ENCODE assay signal across 25 mouse cellular contexts in the genomic region with DNA sequence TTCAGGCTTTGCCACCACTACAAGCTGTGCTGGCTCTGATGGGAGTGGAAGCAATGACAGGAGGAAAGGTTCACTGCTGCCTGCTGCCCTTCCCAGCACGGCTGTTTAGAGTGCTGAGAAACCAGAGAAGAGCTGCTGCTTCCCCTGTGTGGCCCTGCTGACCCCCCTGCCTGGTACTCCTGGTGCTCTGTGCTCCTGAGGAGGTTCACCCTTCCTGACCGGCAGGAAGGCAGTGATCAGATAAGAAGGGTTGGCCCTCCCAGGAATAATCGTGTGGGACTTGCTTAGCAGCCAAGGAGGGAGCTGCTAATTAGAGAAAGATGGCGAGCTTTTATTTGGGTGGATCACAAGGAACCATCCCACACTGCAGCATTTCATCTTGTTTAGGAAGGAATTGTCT. TPM values are rescaled to one million over a fixed set of nuclear protein-coding genes. Genes with fewer than 3 reads are reported as not detected.
A peak's percentile ranks its signal among the peaks of the same experiment; 100 is the strongest.
DNase-seq lines count a peak whose midpoint lies in the region; ATAC-seq and TF ChIP-seq lines count a peak whose summit lies in the region.
"Had no signal": no experiment of that assay in that cellular context is flagged by ENCODE, and none has a peak within 500 bp of the region (broad histone marks: within the 10 kb centered on the region; RNA-seq: fewer than 3 reads in every experiment).

No protein-coding gene starts in this region.

- 40% methylated on average over 4 of the region's 4 CpGs for WGBS in forebrain, postnatal 0 days

- H3K4me3 ChIP-seq in megakaryocyte, embryonic 14.5 days (replicated peaks): peak overlapping the region; percentile 71
- no peak overlapping the region for H3K4me3 ChIP-seq in forebrain, postnatal 0 days (ENCODE audit: low read depth, low read length)
- H3K4me3 ChIP-seq: embryonic facial prominence, embryonic 12.5 days; erythroblast, embryonic 14.5 days; forebrain, embryonic 13.5 days; heart, embryonic 10.5 days; hindbrain, embryonic 12.5 days; midbrain, embryonic 10.5 days had no signal

- no peaks in the 10 kb centered on the region; the same call in 1 of the 2 replicates for H3K9me3 ChIP-seq in megakaryocyte, embryonic 14.5 days
- no peaks in the 10 kb centered on the region for H3K9me3 ChIP-seq in forebrain, postnatal 0 days (ENCODE audit: low read length)
- H3K9me3 ChIP-seq: embryonic facial prominence, embryonic 12.5 days; forebrain, embryonic 13.5 days; G1E; heart, embryonic 10.5 days; hindbrain, embryonic 12.5 days; midbrain, embryonic 10.5 days had no signal

- no peak overlapping the region for H3K27ac ChIP-seq in forebrain, postnatal 0 days (ENCODE audit: low read depth, low read length)
- H3K27ac ChIP-seq: embryonic facial prominence, embryonic 12.5 days; forebrain, embryonic 13.5 days; heart, embryonic 10.5 days; hindbrain, embryonic 12.5 days; kidney, postnatal 0 days; midbrain, embryonic 10.5 days had no signal

- intact Hi-C loops in heart, postnatal 10 days (cut with DNase I): no loop called here

- TF ChIP-seq CTCF in forebrain, postnatal 0 days (IDR thresholded peaks at IDR 0.05; ENCODE audit: low read depth): no peak

- no peak for ATAC-seq in cerebellum, adult (ENCODE audit: insufficient number of reproducible peaks, low FRiP score, low TSS enrichment)
- ATAC-seq in megakaryocyte, adult 5-6 weeks (ENCODE audit: poor library complexity, severe bottlenecking): no peak
- no peak for ATAC-seq in forebrain, postnatal 0 days
- ATAC-seq: forebrain, embryonic 13.5 days had no signal

- peak; percentile 35 to 38 for DNase-seq in cerebellum, postnatal 25 days
- peak; percentile 25 for DNase-seq in heart, postnatal 4 days
- no peak for DNase-seq in heart, postnatal 10 days
- no peak for DNase-seq in urinary bladder, postnatal 4 days (ENCODE audit: low spot score in 2 of 2)
- DNase-seq in forebrain, postnatal 0 days: no peak
- DNase-seq: cerebellum, adult 9-11 months; gastrocnemius, postnatal 14 days; layer of hippocampus, adult 9-11 months; lung, adult 18-20 months; lung, postnatal 36 days; right cerebral cortex, postnatal 14 days; spleen, adult 18-20 months; thymus, postnatal 4 days had no signal

- H3K36me3 ChIP-seq in megakaryocyte, embryonic 14.5 days (replicated peaks; ENCODE audit: low read length): no peaks in the 10 kb centered on the region
- no peaks in the 10 kb centered on the region for H3K36me3 ChIP-seq in forebrain, postnatal 0 days (ENCODE audit: insufficient read depth)
- H3K36me3 ChIP-seq: embryonic facial prominence, embryonic 12.5 days; G1E; heart, embryonic 10.5 days; hindbrain, embryonic 12.5 days; midbrain, embryonic 10.5 days had no signal

- H3K27me3 ChIP-seq in megakaryocyte, embryonic 14.5 days (replicated peaks): peaks cover 2% of the 10 kb centered on the region
- no peaks in the 10 kb centered on the region for H3K27me3 ChIP-seq in forebrain, postnatal 0 days (ENCODE audit: insufficient read depth, low read length)
- H3K27me3 ChIP-seq: embryonic facial prominence, embryonic 12.5 days; forebrain, embryonic 13.5 days; hindbrain, embryonic 12.5 days had no signal

- H3K4me1 ChIP-seq in megakaryocyte, embryonic 14.5 days: peaks cover 33% of the 10 kb centered on the region
- H3K4me1 ChIP-seq in forebrain, postnatal 0 days (ENCODE audit: insufficient read depth): no peaks in the 10 kb centered on the region
- H3K4me1 ChIP-seq: forebrain, embryonic 13.5 days; hindbrain, embryonic 12.5 days had no signal

- H3K4me2 ChIP-seq in forebrain, postnatal 0 days (ENCODE audit: low read depth): no peak overlapping the region
- H3K4me2 ChIP-seq: embryonic facial prominence, embryonic 12.5 days; forebrain, embryonic 13.5 days; hindbrain, embryonic 12.5 days; liver, embryonic 11.5 days had no signal

- H3K9ac ChIP-seq in forebrain, postnatal 0 days: no peak overlapping the region
- H3K9ac ChIP-seq: embryonic facial prominence, embryonic 12.5 days; forebrain, embryonic 13.5 days; hindbrain, embryonic 12.5 days had no signal

RNA-seq across cellular contexts. Expression of a gene that starts 15.8 kb away (rescaled TPM):
- total RNA-seq in heart, postnatal 4 days (2021): 10 to 100 TPM; 29.5 TPM
- total RNA-seq in heart, postnatal 10 days (2021): 10 to 100 TPM; 22.7 to 24.6 TPM
- 2.2 and 4.4 TPM in 2 replicates for polyA plus RNA-seq in megakaryocyte, embryonic 14.5 days (2012; ENCODE audit: insufficient read depth, low replicate concordance)
- 40.4 and 44.3 TPM in 2 replicates for total RNA-seq in megakaryocyte, adult 5-6 weeks (2015)
- total RNA-seq in megakaryocyte, adult 5-6 weeks (2017): 46.6 and 50.5 TPM in 2 replicates
- total RNA-seq in forebrain, postnatal 0 days (2014; rRNA removed): 4.1 and 6.2 TPM in 2 replicates
- 0.53 and 1.1 TPM in 2 replicates for polyA plus RNA-seq in forebrain, postnatal 0 days (2015; fragmentation: Nextera tagmentation; extraction: Ambion mirVana)

Comparison
In these comparisons a context has a peak if more than half of its experiments do, and no peak if none do; other contexts are left out.
1. DNase-seq: peak in cerebellum, postnatal 25 days (2 of 2) and heart, postnatal 4 days (single experiment); none in heart, postnatal 10 days (0 of 2), urinary bladder, postnatal 4 days (0 of 2) and forebrain, postnatal 0 days (single experiment).